ENCODE assay signal across 24 mouse cellular contexts in the genomic region with DNA sequence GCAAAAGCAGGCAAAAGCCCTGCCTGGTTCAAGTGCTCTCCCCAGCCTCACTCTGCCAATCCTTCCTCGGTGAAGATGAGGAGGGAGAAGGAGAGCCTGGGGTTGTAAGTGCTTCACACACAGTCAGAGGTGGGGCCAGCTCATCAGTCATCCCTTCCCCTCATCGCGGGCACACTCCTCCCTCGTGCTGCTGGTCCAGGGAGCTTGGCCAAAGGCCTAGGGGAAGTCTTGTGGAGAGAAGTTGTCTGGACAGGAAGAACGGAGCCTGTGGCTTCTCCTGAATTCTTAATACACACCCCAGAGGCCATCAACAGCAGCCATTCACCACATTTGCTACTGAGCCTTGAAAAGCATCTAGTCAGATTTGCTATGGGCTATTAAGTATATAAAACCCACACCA.
DNase-seq lines count a peak whose midpoint lies in the region; ATAC-seq and TF ChIP-seq lines count a peak whose summit lies in the region.
"Had no signal": no experiment of that assay in that cellular context is flagged by ENCODE, and none has a peak within 500 bp of the region (broad histone marks: within the 10 kb centered on the region; RNA-seq: fewer than 3 reads in every experiment).

No protein-coding gene starts in this region.

- H3K4me3 ChIP-seq in layer of hippocampus, adult 2 months = no peak overlapping the region
- H3K4me3 ChIP-seq in left cerebral cortex, adult 2 months = no peak overlapping the region
- no peak overlapping the region for H3K4me3 ChIP-seq in midbrain, postnatal 0 days (ENCODE audit: low read depth, low read length)
- H3K4me3 ChIP-seq: embryonic facial prominence, embryonic 13.5 days; embryonic facial prominence, embryonic 15.5 days; erythroblast, embryonic 14.5 days; forebrain, embryonic 10.5 days; forebrain, embryonic 12.5 days had no signal

- WGBS in midbrain, postnatal 0 days = 78% methylated on average over 5 of the region's 5 CpGs

- peak overlapping the region; percentile 53; the same call in 1 of the 2 replicates for H3K27ac ChIP-seq in layer of hippocampus, adult 2 months
- H3K27ac ChIP-seq in left cerebral cortex, adult 2 months = no peak overlapping the region; the same call in 1 of the 2 replicates
- no peak overlapping the region for H3K27ac ChIP-seq in midbrain, postnatal 0 days (ENCODE audit: low read depth, low read length)
- H3K27ac ChIP-seq: embryonic facial prominence, embryonic 13.5 days; embryonic facial prominence, embryonic 15.5 days; forebrain, embryonic 10.5 days; forebrain, embryonic 12.5 days had no signal

- peak; percentile 28 for DNase-seq in kidney, postnatal 10 days
- DNase-seq in kidney, postnatal 25 days = no peak
- no peak for DNase-seq in layer of hippocampus, adult 2 months (ENCODE audit: low spot score in 2 of 2)
- no peak for DNase-seq in layer of hippocampus, adult 9-10 months (ENCODE audit: low spot score)
- DNase-seq in left cerebral cortex, postnatal 4 days = peak; percentile 29
- no peak for DNase-seq in left cerebral cortex, adult 2 months (ENCODE audit: extremely low spot score in 1 of 2, low spot score in 2 of 2)
- peak; percentile 44 for DNase-seq in 416B (ENCODE audit: low read depth)
- no peak for DNase-seq in midbrain, postnatal 0 days (ENCODE audit: low spot score)
- DNase-seq: adrenal gland, adult 2 months; adrenal gland, postnatal 10 days; adrenal gland, postnatal 25 days; cerebellum, adult 11 months; cerebellum, adult 8-10 months; cerebellum, adult 9-11 months; cerebellum, postnatal 14 days; cerebellum, postnatal 36 days; embryo, embryonic 11 days had no signal

- H3K4me2 ChIP-seq in midbrain, postnatal 0 days (ENCODE audit: low read depth, low read length, poor library complexity, severe bottlenecking) = no peak overlapping the region
- H3K4me2 ChIP-seq: embryonic facial prominence, embryonic 13.5 days; embryonic facial prominence, embryonic 15.5 days; forebrain, embryonic 12.5 days had no signal

- no peak overlapping the region for H3K9ac ChIP-seq in midbrain, postnatal 0 days (replicated peaks; ENCODE audit: low read length, poor library complexity, severe bottlenecking)
- H3K9ac ChIP-seq: embryonic facial prominence, embryonic 13.5 days; embryonic facial prominence, embryonic 15.5 days; forebrain, embryonic 12.5 days had no signal

- no peaks in the 10 kb centered on the region for H3K9me3 ChIP-seq in midbrain, postnatal 0 days (ENCODE audit: low read length)
- H3K9me3 ChIP-seq: embryonic facial prominence, embryonic 13.5 days; embryonic facial prominence, embryonic 15.5 days; forebrain, embryonic 10.5 days; forebrain, embryonic 12.5 days had no signal

- ATAC-seq in midbrain, postnatal 0 days (ENCODE audit: low FRiP score) = no peak
- ATAC-seq: forebrain, embryonic 14.5 days; forebrain, embryonic 16.5 days had no signal

- H3K27me3 ChIP-seq in midbrain, postnatal 0 days (ENCODE audit: insufficient read depth, low read length) = no peaks in the 10 kb centered on the region
- H3K27me3 ChIP-seq: embryonic facial prominence, embryonic 13.5 days; embryonic facial prominence, embryonic 15.5 days; forebrain, embryonic 12.5 days had no signal

- no peak for TF ChIP-seq CTCF in layer of hippocampus, adult 2 months (conservative IDR thresholded peaks at IDR 0.05)
- TF ChIP-seq CTCF in left cerebral cortex, adult 2 months (IDR thresholded peaks at IDR 0.05) = no peak
- no peak for TF ChIP-seq CTCF in midbrain, postnatal 0 days (IDR thresholded peaks at IDR 0.05)

- peaks cover 11% of the 10 kb centered on the region for H3K36me3 ChIP-seq in midbrain, postnatal 0 days (ENCODE audit: insufficient read depth, low read length)
- H3K36me3 ChIP-seq: embryonic facial prominence, embryonic 13.5 days; embryonic facial prominence, embryonic 15.5 days had no signal

- intact Hi-C loops in left cerebral cortex, postnatal 4 days (cut with DNase I) = no loop called here
- intact Hi-C loops in left cerebral cortex, adult 2 months (cut with DNase I) = no loop called here

- no peaks in the 10 kb centered on the region for H3K4me1 ChIP-seq in midbrain, postnatal 0 days (ENCODE audit: insufficient read depth, low read length)
- H3K4me1 ChIP-seq: forebrain, embryonic 10.5 days; forebrain, embryonic 12.5 days had no signal

Comparison
In these comparisons a context has a peak if more than half of its experiments do, and no peak if none do; other contexts are left out.
1. DNase-seq: peak in kidney, postnatal 10 days (single experiment), left cerebral cortex, postnatal 4 days (single experiment) and 416B (single experiment); none in kidney, postnatal 25 days (0 of 2), layer of hippocampus, adult 2 months (0 of 2), layer of hippocampus, adult 9-10 months (single experiment), left cerebral cortex, adult 2 months (0 of 2) and midbrain, postnatal 0 days (single experiment).